Mouse (Mus musculus) cerebellum, adult 11 months (tissue): ENCODE data around the gene Brat1.
"Not testable (repeated sequence)": the region's sequence is repeated elsewhere in the genome, so short reads cannot be mapped to it uniquely, and the experiment has no call there.

Experiments
- DNase-seq: peaks from one replicate; pipeline ENCODE4 v3.0.0; 2022

Brat1 gene

GRCm38 (mm10) chr5:140704378-140705251 is at the start of gene Brat1:
TSS of gene Brat1 (plus strand) at chr5:140705011.
- peak; percentile 100 for DNase-seq

- DNase-seq = no peak
Measured at GRCm38 (mm10) chr5:140659607-140660272, 45.1 kb upstream of the Brat1 start.

GRCm38 (mm10) chr5:140660398-140660797 is 44.4 kb upstream of the Brat1 start:
- no peak for DNase-seq

GRCm38 (mm10) chr5:140661427-140661826 is 43.4 kb upstream of the Brat1 start:
- no peak for DNase-seq

GRCm38 (mm10) chr5:140661875-140662643 is 42.8 kb upstream of the Brat1 start:
- no peak for DNase-seq

GRCm38 (mm10) chr5:140662741-140663592 is 41.8 kb upstream of the Brat1 start:
- no peak for DNase-seq

GRCm38 (mm10) chr5:140663621-140664180 is 41.1 kb upstream of the Brat1 start:
- peak; percentile 36 for DNase-seq

GRCm38 (mm10) chr5:140672115-140672514 is 32.7 kb upstream of the Brat1 start:
- no peak for DNase-seq

GRCm38 (mm10) chr5:140672603-140673002 is 32.2 kb upstream of the Brat1 start:
- not testable (repeated sequence) for DNase-seq

GRCm38 (mm10) chr5:140674036-140674435 is 30.8 kb upstream of the Brat1 start:
- no peak for DNase-seq

- no peak for DNase-seq
Measured at GRCm38 (mm10) chr5:140675079-140675478, 29.7 kb upstream of the Brat1 start.

- no peak for DNase-seq
Measured at GRCm38 (mm10) chr5:140675640-140676039, 29.2 kb upstream of the Brat1 start.

- no peak for DNase-seq
Measured at GRCm38 (mm10) chr5:140677137-140677536, 27.7 kb upstream of the Brat1 start.

GRCm38 (mm10) chr5:140680051-140680450 is 24.8 kb upstream of the Brat1 start:
- DNase-seq = no peak

GRCm38 (mm10) chr5:140680950-140681349 is 23.9 kb upstream of the Brat1 start:
- no peak for DNase-seq

GRCm38 (mm10) chr5:140682113-140682512 is 22.7 kb upstream of the Brat1 start:
- DNase-seq = no peak

- DNase-seq = no peak
Measured at GRCm38 (mm10) chr5:140684343-140685148, 20.3 kb upstream of the Brat1 start.

- DNase-seq = no peak
Measured at GRCm38 (mm10) chr5:140688434-140688833, 16.4 kb upstream of the Brat1 start.

- no peak for DNase-seq
Measured at GRCm38 (mm10) chr5:140695987-140696386, 8.8 kb upstream of the Brat1 start.

GRCm38 (mm10) chr5:140699776-140700175 is 5.0 kb upstream of the Brat1 start:
- DNase-seq = no peak

- no peak for DNase-seq
Measured at GRCm38 (mm10) chr5:140701661-140702060, 3.1 kb upstream of the Brat1 start.
